Mouse (Mus musculus): ENCODE data around the gene Fstl4.
"Not testable (repeated sequence)": the region's sequence is repeated elsewhere in the genome, so short reads cannot be mapped to it uniquely, and the experiment has no call there.

Fstl4 gene

DNA sequence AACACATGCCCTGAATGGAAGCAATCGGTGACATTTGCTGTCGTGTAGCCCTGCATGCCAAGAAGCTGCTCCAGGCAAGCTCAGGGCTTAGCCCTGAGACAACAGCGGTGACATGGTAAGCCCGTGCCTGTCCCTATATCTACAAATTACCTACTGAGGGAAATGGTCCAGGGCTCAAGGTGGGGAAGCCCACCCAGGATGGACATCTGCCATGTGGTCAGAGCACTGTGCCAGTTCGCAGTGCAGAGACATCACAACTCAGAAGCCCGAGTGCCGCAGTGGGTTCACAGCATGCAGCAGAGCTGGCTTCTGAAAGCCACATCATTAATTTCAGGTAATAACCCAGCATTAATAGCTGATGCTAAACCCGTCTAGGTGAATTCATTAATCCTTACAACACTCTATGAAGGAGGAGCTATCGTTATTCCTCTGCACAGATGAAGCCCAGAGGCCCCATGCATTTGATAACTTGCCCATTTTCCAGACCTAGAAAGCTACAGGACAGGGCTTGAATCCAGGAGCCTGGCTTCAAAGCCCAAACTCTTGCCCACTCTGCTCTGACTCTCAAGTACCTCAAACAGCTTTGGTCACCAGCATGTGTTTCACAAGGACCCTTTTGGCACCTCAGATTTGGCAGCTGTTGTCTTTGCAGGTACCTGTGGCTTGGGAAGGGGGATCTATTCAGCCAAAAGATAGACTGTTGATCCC is 321.6 kb downstream of the Fstl4 start:
- DNase-seq (ENCODE audit: low spot score in 2 of 2), result no peak

DNA sequence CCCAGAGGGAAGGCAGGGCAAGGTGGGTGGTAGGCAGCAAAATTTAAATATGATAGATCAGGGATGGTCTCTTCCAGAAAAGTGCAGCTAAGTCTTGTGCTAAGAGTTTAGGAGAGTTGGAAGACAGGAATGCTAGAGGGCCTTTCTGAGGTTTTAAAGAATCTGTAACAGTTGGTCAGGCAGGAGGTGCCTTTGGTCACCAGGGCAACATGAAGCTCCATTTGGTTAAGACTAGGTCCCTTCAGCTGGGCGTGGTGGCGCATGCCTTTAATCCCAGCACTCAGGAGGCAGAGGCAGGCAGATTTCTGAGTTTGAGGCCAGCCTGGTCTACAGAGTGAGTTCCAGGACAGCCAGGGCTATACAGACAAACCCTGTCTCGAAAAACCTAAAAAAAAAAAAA is 323.5 kb downstream of the Fstl4 start:
- DNase-seq (ENCODE audit: low spot score in 2 of 2), result not testable (repeated sequence)

DNA sequence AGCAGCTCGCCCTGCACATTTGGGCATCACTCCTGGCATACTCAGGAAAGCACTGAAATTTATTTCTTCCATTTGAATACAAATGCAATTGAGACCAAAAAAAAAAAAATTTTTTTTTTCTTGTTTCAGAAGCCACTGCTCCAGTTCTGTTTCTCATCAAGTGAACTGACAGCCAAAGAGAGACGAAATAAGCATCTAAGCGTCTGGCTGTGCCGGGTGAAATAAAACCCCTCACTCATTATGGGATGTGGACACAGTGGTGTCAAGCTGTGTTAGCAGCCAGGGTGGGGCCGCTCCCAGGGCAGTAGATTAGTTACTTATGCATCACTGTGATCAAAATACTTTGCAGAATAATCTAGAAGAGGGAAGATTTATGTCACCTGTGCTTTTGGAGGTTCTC is 327.2 kb downstream of the Fstl4 start:
- no peak for DNase-seq (ENCODE audit: low spot score in 2 of 2)

DNA sequence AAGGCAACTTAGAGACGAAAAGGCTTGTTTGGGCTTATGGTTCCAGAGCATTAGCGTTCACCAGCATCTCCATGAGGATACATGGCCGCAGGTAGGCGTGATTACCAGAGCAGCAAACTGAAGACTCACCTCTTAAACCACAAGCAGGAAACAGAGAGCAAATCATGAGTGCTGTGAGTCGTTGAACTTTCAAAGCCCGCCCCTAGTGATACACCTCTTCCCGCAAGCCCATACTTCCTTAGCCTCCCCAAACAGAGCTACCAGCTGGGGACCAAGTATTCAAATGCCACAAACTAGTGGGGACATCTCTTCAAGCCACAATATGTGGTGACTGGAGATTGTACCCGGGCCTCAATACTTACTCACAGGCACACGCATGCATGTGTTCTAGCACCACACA is 332.4 kb downstream of the Fstl4 start:
- DNase-seq (ENCODE audit: low spot score in 2 of 2), result no peak

DNA sequence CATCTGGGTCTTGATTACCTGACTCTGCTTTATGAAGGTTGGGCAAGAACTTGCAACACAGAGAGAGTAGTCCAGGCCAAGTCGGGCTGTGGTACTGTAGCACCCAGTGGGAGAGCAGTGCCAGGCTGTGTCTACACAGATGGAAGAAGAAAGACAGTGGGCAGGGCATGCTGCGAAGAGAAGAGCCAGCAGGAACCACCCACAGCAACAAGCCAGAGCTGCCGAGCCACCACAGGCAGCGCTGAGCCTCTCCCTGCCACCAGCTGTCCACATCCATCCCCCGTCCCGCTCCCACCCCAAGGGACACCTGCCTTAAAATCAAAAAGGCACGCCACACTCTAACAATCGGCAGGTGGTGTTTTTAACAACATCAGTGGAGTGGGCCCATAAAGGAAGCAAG is 332.9 kb downstream of the Fstl4 start:
- peak; percentile 23 to 31 for DNase-seq (ENCODE audit: low spot score in 2 of 2)

DNA sequence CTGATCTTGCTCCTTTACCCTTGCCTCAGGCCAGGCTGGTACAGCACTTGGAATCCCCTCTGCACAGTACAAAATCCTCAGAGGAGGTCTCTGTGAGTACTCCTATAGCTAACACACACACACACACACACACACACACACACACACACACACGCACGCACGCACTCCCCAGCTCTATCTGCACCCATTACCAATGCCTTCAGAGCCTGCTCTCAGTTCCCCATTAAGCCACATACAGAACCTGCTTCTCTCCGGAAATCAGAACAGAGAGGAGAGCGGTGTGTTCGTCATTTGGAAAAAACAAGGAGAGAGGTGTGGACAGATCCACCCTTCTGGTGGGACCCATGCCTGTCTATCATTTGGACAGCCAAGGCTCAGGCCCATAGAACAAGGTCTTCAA is 333.4 kb downstream of the Fstl4 start:
- no peak for DNase-seq (ENCODE audit: low spot score in 2 of 2)

DNA sequence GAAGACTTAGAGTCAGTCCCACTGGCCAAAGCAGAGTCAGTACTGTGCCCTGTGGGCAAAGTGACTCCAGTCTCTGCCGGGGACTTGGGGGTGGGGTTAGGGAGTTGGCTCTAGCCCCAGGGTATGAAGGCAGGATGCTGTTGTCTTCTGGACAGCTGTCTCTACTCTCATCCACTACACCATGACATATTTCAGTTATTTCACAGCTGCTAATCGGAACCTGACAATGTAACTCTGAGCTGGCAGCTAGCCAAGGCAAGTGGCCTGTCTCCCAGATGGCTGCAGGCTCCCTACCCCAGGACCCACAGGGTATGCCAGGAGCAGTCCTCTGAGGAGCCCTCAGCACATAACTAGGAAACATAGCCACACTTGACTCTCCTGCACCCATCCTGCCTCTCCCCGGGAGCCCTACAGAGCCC is 334.4 kb downstream of the Fstl4 start:
- no peak for DNase-seq (ENCODE audit: low spot score in 2 of 2)

DNA sequence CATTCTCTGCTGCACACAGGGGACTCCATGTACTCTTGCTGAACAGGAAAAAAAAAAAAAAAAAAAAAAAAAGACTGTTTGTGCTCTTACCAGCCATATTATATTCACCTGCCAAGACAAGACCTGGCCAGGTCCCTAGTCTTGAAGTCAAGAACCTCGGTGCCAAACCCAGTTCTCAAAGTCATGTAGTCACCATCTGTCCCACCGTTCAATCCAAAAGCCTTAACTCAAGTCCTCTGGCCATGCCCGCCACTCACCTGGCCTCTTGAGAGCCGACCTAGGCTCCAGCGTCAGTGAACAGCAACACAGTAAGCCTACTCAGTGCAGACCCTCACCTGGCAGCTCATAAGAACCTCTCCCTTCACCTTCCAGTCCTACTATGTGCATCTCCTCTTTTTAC is 334.9 kb downstream of the Fstl4 start:
- DNase-seq (ENCODE audit: low spot score in 2 of 2), result no peak

DNA sequence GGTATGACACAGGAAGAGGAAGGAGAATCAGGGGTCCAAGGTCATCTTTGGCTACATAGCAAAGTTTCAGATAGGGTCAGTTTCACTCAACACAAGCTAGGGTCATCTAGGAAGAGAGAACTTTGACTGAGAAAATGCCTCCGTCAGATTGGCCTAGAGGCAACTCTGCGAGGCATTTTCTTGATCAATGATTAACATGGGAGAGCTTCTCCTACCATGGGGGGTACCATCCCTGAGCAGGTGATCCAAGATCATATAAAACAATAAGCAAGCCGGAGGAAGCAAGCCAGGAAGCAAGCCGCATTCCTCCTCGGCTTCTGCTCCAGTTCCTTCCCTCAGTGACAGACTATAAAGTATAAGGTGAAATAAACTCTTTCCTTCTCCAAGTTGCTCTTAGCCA is 337.3 kb downstream of the Fstl4 start:
- DNase-seq (ENCODE audit: low spot score in 2 of 2), result no peak

DNA sequence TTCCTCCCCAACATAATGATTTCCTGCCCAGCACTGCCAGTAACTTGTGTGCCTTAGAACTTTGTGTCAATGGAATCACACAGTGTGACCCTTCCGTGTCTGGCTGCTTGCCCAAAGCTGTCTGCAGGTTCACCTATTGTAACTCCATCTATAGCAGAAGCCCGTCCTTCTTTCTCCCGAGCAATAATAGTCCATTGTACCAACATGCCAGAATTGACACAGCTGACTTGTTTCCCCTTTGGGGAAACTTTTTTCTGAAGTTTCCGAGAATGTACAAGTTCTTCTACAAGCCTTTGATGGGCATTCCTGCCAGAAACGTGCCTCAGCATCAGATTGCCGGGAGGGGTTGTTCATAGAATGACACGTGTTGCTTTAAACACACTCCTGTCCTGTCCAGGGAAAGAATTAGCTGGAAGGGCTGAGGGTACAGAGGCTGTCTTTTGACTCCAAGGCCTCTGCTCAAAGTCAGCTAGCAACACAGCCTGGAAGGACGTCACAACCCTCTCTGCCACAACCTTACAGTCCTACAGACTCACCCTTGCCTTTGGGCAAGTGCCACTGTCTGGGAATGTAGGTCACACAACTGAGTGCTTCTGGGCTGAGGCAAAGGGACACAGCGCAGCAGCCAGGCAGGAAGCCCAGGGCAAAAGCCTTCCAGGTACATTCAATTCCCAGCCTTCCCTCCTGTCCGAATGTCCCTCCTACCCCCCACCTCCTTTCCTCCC is 339.3 kb downstream of the Fstl4 start:
- no peak for DNase-seq (ENCODE audit: low spot score in 2 of 2)

DNA sequence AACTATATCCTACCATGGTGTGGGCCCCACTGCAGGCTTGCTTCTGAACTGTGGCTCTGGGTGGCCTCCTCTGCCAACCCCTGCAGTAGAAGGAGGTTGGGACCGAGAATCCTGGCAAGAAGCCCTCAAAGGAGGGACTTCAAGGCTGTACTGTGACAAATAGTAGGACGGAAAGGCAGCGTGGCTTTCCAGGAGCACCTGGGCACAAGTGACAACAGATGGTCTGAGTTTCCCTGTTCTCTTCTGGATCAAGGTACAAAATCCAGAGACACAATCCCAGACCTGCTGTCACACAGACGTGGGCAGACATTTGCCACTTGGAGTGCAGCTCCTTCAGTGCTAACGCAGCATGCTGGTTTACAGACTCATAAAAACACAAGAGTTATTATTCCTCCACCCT is 343.3 kb downstream of the Fstl4 start:
- DNase-seq (ENCODE audit: low spot score in 2 of 2), result no peak

DNA sequence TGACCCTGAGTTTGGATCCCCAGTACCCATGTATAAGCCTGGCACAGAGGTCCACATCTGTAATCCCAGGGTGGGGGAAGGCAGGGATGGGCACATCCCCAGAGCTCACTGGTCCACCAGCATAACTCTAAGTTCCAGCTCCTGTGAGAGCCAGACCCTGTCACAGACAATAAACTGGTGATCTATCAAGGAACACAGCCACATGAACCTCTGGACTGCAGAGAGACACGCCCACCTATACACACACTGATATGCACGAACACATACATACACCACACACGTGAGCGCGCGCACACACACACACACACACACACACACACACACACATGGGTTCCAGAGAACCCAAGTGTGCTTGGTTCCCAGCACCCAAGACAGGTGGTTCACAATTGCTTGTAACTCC is 344.4 kb downstream of the Fstl4 start:
- DNase-seq (ENCODE audit: low spot score in 2 of 2), result no peak

DNA sequence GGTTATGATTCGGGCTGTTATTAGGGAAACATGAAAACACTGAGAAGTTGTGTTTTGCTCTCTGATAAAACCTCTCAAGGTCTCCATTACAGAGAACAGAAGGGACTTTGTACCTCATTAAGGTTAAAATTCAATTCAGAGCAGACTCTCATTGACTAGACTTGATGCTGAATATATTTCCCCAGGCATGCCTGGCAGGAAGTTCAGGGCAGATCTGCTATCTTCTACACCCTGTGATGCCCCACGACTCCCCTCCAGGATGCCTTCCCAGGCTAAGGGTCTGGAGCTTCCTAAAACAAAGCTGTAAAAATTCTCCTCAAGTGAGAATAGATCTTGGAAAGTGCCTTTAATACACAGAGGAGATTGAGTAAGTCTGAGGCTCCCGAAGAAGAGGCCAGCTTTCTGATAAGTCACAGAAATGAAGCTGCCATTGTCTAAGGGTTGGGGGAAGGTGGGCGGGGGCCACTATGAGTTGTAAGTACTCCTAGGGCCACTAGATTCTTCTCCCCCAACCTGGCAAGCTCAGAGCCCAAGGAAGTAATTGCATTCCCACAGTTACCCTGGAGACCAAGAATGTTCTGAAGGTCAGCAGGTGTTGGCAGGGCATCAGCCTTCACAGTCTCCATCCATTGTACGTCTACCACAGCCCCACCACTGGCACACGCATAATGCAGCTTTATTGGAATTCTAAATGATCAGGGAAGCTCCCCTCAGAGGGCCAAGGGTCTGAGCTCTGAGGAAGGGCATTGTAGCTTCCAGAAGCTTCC is 345.4 kb downstream of the Fstl4 start:
- no peak for DNase-seq (ENCODE audit: low spot score in 2 of 2)

DNA sequence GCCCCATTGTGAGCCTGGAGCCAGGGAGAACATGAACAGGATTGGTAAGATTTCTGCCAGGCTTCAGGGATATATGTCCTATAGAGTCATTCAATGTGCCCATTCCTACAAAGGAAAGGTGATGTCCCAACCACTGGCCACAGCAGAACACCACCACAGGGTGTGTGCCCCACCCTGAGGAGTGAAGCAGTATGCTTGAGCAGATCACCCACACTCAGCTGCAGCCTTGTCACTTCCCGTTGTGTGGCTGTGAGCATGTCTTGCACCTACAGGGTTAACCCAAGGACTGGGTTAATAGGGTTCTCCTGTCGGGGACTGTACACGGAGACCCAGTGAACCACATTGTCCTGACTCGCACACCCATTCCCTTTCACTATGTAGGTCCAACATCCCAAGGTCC is 351.3 kb downstream of the Fstl4 start:
- no peak for DNase-seq (ENCODE audit: low spot score in 2 of 2)

DNA sequence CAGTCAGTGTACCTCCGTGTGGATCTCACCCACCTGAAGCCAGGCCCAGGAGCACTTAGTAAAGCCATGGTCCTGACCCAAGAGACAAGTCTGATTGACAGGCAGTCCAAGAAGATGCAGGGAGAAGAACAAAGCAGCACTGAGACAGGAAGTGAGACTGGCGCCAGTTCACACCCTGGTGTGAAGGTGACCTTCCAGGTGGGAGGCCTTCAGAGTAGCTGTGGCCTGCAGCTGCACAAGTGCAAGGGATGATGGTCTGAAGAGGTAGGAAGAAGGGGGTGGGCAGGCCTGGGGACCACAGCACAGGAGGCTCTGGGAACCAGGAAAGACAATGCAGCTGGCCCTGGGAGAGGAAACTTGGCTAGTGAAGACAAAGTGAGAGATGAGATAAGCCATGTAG is 351.9 kb downstream of the Fstl4 start:
- DNase-seq (ENCODE audit: low spot score in 2 of 2), result no peak

DNA sequence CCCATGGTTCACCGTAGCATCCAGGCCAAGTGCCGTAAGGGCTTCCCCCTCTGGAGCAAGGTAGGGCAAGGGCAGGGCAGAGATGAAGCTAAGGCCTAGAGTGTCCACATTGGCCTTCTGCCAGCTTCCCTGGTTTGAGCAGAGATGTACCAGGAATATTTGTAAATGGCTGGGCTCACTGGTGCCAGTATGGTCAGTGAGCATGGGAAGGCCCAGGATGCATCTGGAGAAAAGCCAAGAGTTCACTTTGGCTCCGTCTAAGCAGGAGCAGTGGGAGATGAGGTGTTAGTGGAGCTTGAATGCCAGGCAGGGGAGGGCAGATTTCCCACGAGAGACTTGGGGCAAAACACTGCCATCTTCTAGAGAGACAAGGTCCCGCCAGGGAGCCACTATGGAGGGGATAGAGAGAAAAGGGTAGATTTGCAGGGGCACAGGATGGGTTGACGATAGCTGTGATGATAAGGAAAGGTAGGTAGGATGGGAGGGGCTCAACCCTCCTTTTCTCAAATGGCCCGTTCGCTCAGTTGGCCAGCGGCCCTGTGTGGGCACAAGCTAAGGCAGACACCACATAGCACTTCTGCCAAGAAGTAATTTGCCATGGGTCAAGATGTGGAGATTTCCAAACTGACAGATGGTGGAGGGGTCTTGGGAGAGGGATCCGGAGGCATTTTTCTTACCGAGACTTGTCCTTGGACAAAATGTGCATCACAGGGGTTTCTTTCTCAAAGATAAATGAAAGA is 354.0 kb downstream of the Fstl4 start:
- DNase-seq (ENCODE audit: low spot score in 2 of 2), result no peak

DNA sequence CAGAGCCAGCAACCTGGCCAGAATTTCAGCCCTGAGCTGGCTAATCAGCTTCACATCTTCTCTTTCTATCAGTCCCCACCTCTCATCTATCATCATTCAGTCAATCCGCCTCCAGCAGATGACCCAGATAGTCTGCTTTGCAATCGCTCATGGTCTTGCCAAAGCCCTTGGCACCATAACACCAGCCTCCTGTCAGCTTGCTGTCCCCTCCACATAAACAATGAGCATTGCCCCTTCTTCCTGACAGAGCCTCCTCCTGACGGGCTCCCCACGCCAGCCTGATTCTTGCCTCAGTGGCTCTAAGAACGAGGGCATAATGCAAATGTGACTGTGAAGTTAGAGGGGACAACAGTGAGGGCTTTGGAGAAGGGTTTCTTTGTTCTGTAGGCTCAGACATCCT is 355.5 kb downstream of the Fstl4 start:
- no peak for DNase-seq (ENCODE audit: low spot score in 2 of 2)

DNA sequence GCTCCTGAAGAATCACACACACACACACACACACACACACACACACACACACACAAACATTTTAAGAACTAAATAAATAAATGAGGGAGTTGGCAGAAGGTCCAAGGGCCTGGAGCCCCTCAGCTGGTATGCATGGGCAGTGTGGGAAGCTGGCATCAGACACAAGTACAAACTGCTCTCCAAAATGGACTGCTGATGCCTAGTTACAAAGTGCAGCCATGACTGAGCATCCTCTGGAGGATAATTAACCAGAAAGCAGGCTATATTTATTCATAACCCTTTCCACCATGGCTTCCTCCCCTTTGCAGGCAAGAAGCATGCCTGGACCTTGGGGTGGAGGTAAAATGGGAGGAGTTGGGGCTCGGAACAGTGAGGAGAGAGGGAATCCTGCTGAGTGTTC is 356.8 kb downstream of the Fstl4 start:
- no peak for DNase-seq (ENCODE audit: low spot score in 2 of 2)

DNA sequence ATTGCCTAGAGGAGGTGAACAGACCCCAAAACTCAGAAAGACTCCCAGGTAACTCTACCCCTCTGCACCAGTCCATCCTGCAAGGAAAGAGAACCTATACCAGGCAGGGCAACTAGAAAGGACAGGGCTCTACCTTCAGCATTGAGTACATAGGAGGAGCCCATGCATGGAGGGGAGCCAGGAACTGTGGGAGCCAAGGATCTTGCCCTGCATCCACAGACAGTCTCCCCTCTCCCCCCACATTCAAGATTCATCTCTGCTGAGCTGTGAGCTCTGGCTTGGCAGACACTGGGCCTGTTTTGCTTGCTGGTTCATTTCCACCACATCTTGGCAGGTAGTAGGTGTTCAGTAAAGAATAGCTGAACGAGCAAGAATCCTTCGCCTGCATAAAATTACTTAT is 360.4 kb downstream of the Fstl4 start:
- no peak for DNase-seq (ENCODE audit: low spot score in 2 of 2)

DNA sequence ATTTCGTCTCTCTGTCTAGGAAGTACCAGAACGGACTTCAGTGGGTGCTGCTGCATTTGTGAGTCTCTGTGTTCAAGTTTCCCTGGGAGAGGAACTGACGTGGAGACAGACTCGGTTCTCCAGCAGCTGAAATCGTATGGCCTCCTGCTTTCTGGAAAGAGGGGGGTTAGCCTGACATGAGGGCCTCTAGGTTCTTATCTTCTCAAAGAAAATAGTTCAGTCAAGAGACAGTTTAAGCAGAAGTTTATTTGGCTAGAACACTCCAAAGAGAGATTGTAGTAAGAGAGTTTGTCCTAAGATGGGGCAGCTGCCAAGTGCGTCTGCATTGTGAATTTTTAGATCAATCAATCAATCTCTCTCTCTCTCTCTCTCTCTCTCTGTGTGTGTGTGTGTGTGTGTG is 362.2 kb downstream of the Fstl4 start:
- no peak for DNase-seq (ENCODE audit: low spot score in 2 of 2)

DNA sequence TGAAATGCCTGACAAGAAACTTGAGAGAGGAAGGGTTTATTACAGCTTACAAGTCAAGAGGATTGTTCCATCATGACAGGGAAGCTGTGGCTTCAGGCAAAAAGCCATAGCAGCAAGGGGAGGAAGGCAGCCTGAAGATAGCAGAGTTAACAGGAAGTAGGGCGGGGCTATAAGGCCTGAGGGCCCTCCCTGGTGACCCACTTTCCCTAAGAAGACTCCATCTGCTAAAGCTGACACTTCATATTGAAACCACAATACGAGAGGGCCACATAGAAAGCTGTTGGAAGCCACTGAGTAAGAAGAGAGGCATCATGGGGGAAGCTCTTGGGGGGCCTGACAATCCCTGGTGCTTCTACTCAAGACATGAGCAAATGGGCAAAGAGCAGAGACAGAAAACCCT is 364.2 kb downstream of the Fstl4 start:
- no peak for DNase-seq (ENCODE audit: low spot score in 2 of 2)

DNA sequence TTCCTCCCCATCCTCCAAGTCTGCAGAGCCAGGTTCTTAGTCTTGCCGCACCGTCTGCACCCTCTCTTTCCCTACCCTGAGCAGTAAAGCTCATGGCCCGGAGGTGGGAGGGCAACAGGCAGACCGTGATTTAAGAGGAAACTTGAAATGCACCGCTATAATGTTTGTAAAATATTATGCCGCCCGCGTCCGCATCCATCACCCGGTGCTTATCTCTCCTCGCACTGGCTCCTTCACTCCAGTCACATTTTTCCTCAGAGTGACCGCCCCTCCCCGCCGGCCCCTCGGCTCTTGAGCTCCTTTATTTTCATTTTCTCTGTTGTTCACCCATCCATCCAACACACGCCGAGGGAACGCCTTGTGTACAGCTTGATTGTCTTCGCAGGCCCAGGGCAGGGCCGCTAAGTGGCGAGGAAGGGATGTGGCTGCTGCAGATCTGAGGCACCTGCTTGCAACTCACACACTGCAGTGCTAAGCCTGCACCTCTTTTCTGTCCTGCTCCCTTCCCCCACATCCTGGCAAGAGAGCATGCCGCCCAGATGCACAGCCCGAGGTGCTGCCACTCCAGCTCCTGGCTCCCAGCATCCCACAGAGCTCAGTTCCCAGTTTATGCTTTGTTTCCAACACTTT is 368.1 kb downstream of the Fstl4 start:
- DNase-seq (ENCODE audit: low spot score in 2 of 2), result no peak

Measured in frontal cortex, postnatal 14 days (tissue).